Mouse (Mus musculus): ENCODE results near the gene Fancd2. TPM values are rescaled to one million over a fixed set of nuclear protein-coding genes. Genes with fewer than 3 reads are reported as not detected.

The Fancd2 gene
- polyA plus RNA-seq, 1 experiment from 2014 or later, result 18.8 TPM

Small RNA genes within 50 kb of the gene (microRNA-seq; reads per million reads assigned to microRNA genes)
- not detected for gene Gm23365

Other genes with a start within 250 kb of the Fancd2 start
- gene Cpne9, start 249.4 kb upstream of the Fancd2 start, polyA plus RNA-seq (2016; fragmentation: Nextera tagmentation; extraction: Ambion mirVana), result 0.22 and 0.34 TPM in 2 replicates
- gene Brpf1, start 224.5 kb upstream of the Fancd2 start, polyA plus RNA-seq (2016; fragmentation: Nextera tagmentation; extraction: Ambion mirVana), result 30.6 and 34.7 TPM in 2 replicates
- gene Ogg1, start 204.7 kb upstream of the Fancd2 start, polyA plus RNA-seq (2016; fragmentation: Nextera tagmentation; extraction: Ambion mirVana), result 13.6 and 13.7 TPM in 2 replicates
- 57.9 and 59.1 TPM in 2 replicates for gene Camk1, start 187.7 kb upstream of the Fancd2 start, polyA plus RNA-seq (2016; fragmentation: Nextera tagmentation; extraction: Ambion mirVana)
- 67.6 and 70.7 TPM in 2 replicates for gene Tada3, start 153.8 kb upstream of the Fancd2 start, polyA plus RNA-seq (2016; fragmentation: Nextera tagmentation; extraction: Ambion mirVana)
- gene Arpc4, start 153.6 kb upstream of the Fancd2 start, polyA plus RNA-seq (2016; fragmentation: Nextera tagmentation; extraction: Ambion mirVana), result 327 and 333 TPM in 2 replicates
- gene Ttll3, start 142.4 kb upstream of the Fancd2 start, polyA plus RNA-seq (2016; fragmentation: Nextera tagmentation; extraction: Ambion mirVana), result 6.5 and 7.0 TPM in 2 replicates
- 23.8 and 28.1 TPM in 2 replicates for gene Rpusd3, start 112.3 kb upstream of the Fancd2 start, polyA plus RNA-seq (2016; fragmentation: Nextera tagmentation; extraction: Ambion mirVana)
- not detected in 2 replicates for gene Cidec, start 95.9 kb upstream of the Fancd2 start, polyA plus RNA-seq (2016; fragmentation: Nextera tagmentation; extraction: Ambion mirVana)
- gene Jagn1, start 89.1 kb upstream of the Fancd2 start, polyA plus RNA-seq (2016; fragmentation: Nextera tagmentation; extraction: Ambion mirVana), result 68.5 and 71.3 TPM in 2 replicates
- gene Il17re, start 73.2 kb upstream of the Fancd2 start, polyA plus RNA-seq (2016; fragmentation: Nextera tagmentation; extraction: Ambion mirVana), result 0.46 and 0.55 TPM in 2 replicates
- 1.6 and 2.2 TPM in 2 replicates for gene Il17rc, start 60.3 kb upstream of the Fancd2 start, polyA plus RNA-seq (2016; fragmentation: Nextera tagmentation; extraction: Ambion mirVana)
- 39.6 and 43.1 TPM in 2 replicates for gene Creld1, start 48.4 kb upstream of the Fancd2 start, polyA plus RNA-seq (2016; fragmentation: Nextera tagmentation; extraction: Ambion mirVana)
- gene Prrt3, start 29.8 kb upstream of the Fancd2 start, polyA plus RNA-seq (2016; fragmentation: Nextera tagmentation; extraction: Ambion mirVana), result 2.3 and 2.4 TPM in 2 replicates
- gene Emc3, start within 50 bp of the Fancd2 start, polyA plus RNA-seq (2016; fragmentation: Nextera tagmentation; extraction: Ambion mirVana), result 77.4 and 78.5 TPM in 2 replicates
- gene Fancd2os, start 69.0 kb downstream of the Fancd2 start, polyA plus RNA-seq (2016; fragmentation: Nextera tagmentation; extraction: Ambion mirVana), result 0.28 and 0.35 TPM in 2 replicates
- gene Brk1, start 73.1 kb downstream of the Fancd2 start, polyA plus RNA-seq (2016; fragmentation: Nextera tagmentation; extraction: Ambion mirVana), result 189 and 194 TPM in 2 replicates
- gene Vhl, start 92.3 kb downstream of the Fancd2 start, polyA plus RNA-seq (2016; fragmentation: Nextera tagmentation; extraction: Ambion mirVana), result 54.9 and 61.8 TPM in 2 replicates
- gene Irak2, start 106.8 kb downstream of the Fancd2 start, polyA plus RNA-seq (2016; fragmentation: Nextera tagmentation; extraction: Ambion mirVana), result 0.63 and 1.6 TPM in 2 replicates
- gene Tatdn2, start 165.4 kb downstream of the Fancd2 start, polyA plus RNA-seq (2016; fragmentation: Nextera tagmentation; extraction: Ambion mirVana), result 0.94 and 0.96 TPM in 2 replicates
- 0.92 and 1.2 TPM in 2 replicates for gene Ghrl, start 188.2 kb downstream of the Fancd2 start, polyA plus RNA-seq (2016; fragmentation: Nextera tagmentation; extraction: Ambion mirVana)
- gene Sec13, start 209.1 kb downstream of the Fancd2 start, polyA plus RNA-seq (2016; fragmentation: Nextera tagmentation; extraction: Ambion mirVana), result 230 and 237 TPM in 2 replicates

Measured in forebrain, embryonic 12.5 days (tissue).